Mouse (Mus musculus) ES-Bruce4 (cell line): ENCODE results near the gene Actn4.

ENCODE experiments used
- CTCF ChIP-seq: IDR thresholded peaks from one replicate; pipeline ENCODE4 v1.8.1; 2011; ENCODE audit warnings: low read depth, low read length
- POLR2A ChIP-seq: IDR thresholded peaks from one replicate; pipeline ENCODE4 v1.8.1; 2011; ENCODE audit warnings: low read length; ENCODE audit not compliant: insufficient read depth

DNA sequence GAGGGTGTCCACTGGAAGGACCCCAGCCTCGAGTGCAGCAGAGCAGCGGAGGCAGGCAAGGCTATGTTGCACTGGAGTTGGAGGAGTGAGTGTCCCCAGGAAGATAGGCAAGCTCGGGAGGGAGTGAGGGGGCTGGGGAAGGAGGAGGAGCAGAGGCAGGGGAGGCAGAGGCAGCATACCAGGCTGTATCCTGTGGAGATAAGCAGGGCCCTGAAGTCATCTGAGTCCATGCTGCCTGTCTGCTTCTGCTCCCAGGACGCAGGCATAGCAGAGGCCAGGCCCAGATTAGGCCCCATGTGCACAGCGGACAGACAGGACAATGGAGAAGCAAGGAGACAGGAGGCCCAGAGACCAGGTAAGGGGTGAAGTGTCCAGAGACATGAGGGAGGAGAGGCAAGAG lies 67.2 kb downstream of the Actn4 start:
- TF ChIP-seq CTCF: no peak
- TF ChIP-seq POLR2A: no peak
